Mouse (Mus musculus) embryonic fibroblast, embryonic 13.5 days (primary cell): Measurements from ENCODE around the gene Ubr4. TPM values are rescaled to one million over a fixed set of nuclear protein-coding genes. Genes with fewer than 3 reads are reported as not detected.

Source experiments
- H3K27ac ChIP-seq: 2 replicates; pipeline ENCODE4 v1.5.1; 2012; ENCODE audit warnings: low read length, control low read depth, inconsistent platforms; ENCODE audit not compliant: insufficient read depth
- H3K4me1 ChIP-seq: 2 replicates; pipeline ENCODE4 v1.6.1; 2011; ENCODE audit warnings: low read length; ENCODE audit not compliant: control insufficient read depth, insufficient read depth
- H3K4me3 ChIP-seq: 2 replicates; pipeline ENCODE4 v1.5.1; 2011; ENCODE audit warnings: mild to moderate bottlenecking, control low read depth, low read length; ENCODE audit not compliant: insufficient read depth
- CTCF ChIP-seq: IDR thresholded peaks from 2 replicates; pipeline ENCODE4 v1.5.1; 2011; ENCODE audit warnings: mild to moderate bottlenecking, control low read depth, low read length, moderate library complexity, borderline replicate concordance; ENCODE audit not compliant: insufficient read depth
- POLR2A ChIP-seq: IDR thresholded peaks from 2 replicates; pipeline ENCODE4 v1.6.1; 2011; ENCODE audit warnings: low read depth, mild to moderate bottlenecking, control low read depth, low read length, moderate library complexity
- polyA plus RNA-seq: library from polyadenylated mRNA; stranded (reverse); fragments of >200 nt; gene quantifications from 2 replicates; pipeline ENCODE4 v1.2.4, GENCODE M21; 2011; ENCODE audit warnings: low read depth; ENCODE audit not compliant: missing spikeins, insufficient read length

Gene Ubr4
- polyA plus RNA-seq, 1 experiment: 107 TPM

GRCm38 (mm10) chr4:139479176-139479575, 126.8 kb downstream of the Ubr4 start:
- Histone ChIP-seq H3K4me1 (no peaks in the 10 kb centered on the region), H3K4me3 (no peak overlapping the region), H3K27ac (no peak overlapping the region)
- TF ChIP-seq POLR2A (no peak), CTCF (no peak)

GRCm38 (mm10) chr4:139481400-139481799, 129.0 kb downstream of the Ubr4 start:
- no peaks in the 10 kb centered on the region for H3K4me1 ChIP-seq
- no peak overlapping the region for H3K4me3 ChIP-seq
- TF ChIP-seq CTCF (no peak), POLR2A (no peak)
- no peak overlapping the region for H3K27ac ChIP-seq

- Histone ChIP-seq H3K27ac (no peak overlapping the region), H3K4me3 (no peak overlapping the region), H3K4me1 (no peaks in the 10 kb centered on the region)
- TF ChIP-seq CTCF: no peak
- no peak for TF ChIP-seq POLR2A
These were observed 131.2 kb downstream of the Ubr4 start for GRCm38 (mm10) chr4:139483461-139484105.

GRCm38 (mm10) chr4:139484496-139484895, 132.1 kb downstream of the Ubr4 start:
- Histone ChIP-seq H3K4me1 (no peaks in the 10 kb centered on the region), H3K27ac (no peak overlapping the region), H3K4me3 (no peak overlapping the region)
- TF ChIP-seq POLR2A (no peak), CTCF (no peak)

GRCm38 (mm10) chr4:139487085-139487484, 134.7 kb downstream of the Ubr4 start:
- H3K4me3 ChIP-seq: no peak overlapping the region
- no peak for TF ChIP-seq CTCF
- H3K27ac ChIP-seq: no peak overlapping the region
- no peaks in the 10 kb centered on the region for H3K4me1 ChIP-seq

GRCm38 (mm10) chr4:139488325-139488724, 135.9 kb downstream of the Ubr4 start:
- no peak overlapping the region for H3K27ac ChIP-seq

GRCm38 (mm10) chr4:139489946-139490345, 137.5 kb downstream of the Ubr4 start:
- TF ChIP-seq POLR2A (no peak), CTCF (no peak)

More at GRCm38 (mm10) chr4:139488325-139488724, 135.9 kb downstream of the Ubr4 start:
- Histone ChIP-seq H3K4me3 (no peak overlapping the region), H3K4me1 (no peaks in the 10 kb centered on the region)
- TF ChIP-seq CTCF (no peak), POLR2A (no peak)

GRCm38 (mm10) chr4:139490413-139491055, 138.1 kb downstream of the Ubr4 start:
- Histone ChIP-seq H3K4me1 (no peaks in the 10 kb centered on the region), H3K27ac (no peak overlapping the region), H3K4me3 (no peak overlapping the region)
- TF ChIP-seq POLR2A: no peak
- no peak for TF ChIP-seq CTCF

More at GRCm38 (mm10) chr4:139489946-139490345, 137.5 kb downstream of the Ubr4 start:
- H3K4me1 ChIP-seq: no peaks in the 10 kb centered on the region
- no peak overlapping the region for H3K4me3 ChIP-seq
- no peak overlapping the region for H3K27ac ChIP-seq

GRCm38 (mm10) chr4:139491541-139492170, 139.2 kb downstream of the Ubr4 start:
- no peak overlapping the region for H3K27ac ChIP-seq
- no peaks in the 10 kb centered on the region for H3K4me1 ChIP-seq
- H3K4me3 ChIP-seq: no peak overlapping the region
- no peak for TF ChIP-seq POLR2A
- TF ChIP-seq CTCF: no peak

GRCm38 (mm10) chr4:139492258-139492833, 139.9 kb downstream of the Ubr4 start:
- Histone ChIP-seq H3K4me1 (no peaks in the 10 kb centered on the region), H3K27ac (no peak overlapping the region)
- TF ChIP-seq CTCF (no peak), POLR2A (no peak)

More at GRCm38 (mm10) chr4:139492258-139492833, 139.9 kb downstream of the Ubr4 start:
- H3K4me3 ChIP-seq: no peak overlapping the region
